Mouse (Mus musculus): ENCODE measurements around the gene Fgd4.

Fgd4 gene

DNA sequence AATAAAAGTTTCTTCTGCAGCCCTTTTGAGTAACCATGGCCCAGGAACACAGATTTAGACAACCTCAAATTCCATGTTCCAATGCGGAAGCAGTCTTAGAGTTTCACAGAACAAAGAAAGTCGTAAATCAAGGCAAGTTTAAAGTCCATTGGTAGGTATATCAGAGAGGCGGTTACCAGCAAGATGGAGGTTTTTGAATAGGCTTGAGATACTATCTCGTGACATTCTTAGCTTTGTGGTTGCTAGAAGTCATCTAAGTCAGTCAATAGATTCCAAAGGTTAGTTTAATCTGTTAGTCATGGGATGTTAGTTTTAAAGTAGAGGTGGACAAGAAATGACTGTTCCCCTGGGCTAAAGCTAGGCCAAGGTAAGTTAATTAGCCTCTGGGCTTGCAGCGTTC lies at the start of gene Fgd4:
Gene Fgd4, minus strand, starts transcription at position 89 of the 400 bp plus-strand sequence.
- no peak for DNase-seq

- no peak for DNase-seq
Observed at GRCm38 (mm10) chr16:16645148-16645547, 44.8 kb upstream of the Fgd4 start.

- DNase-seq = no peak
Observed at GRCm38 (mm10) chr16:16633730-16634129, 33.4 kb upstream of the Fgd4 start.

GRCm38 (mm10) chr16:16599586-16600401 lies 555 bp downstream of the Fgd4 start:
- DNase-seq = peak; percentile 8 to 11

- DNase-seq = no peak
Observed at GRCm38 (mm10) chr16:16596582-16596981, 3.8 kb downstream of the Fgd4 start.

DNA sequence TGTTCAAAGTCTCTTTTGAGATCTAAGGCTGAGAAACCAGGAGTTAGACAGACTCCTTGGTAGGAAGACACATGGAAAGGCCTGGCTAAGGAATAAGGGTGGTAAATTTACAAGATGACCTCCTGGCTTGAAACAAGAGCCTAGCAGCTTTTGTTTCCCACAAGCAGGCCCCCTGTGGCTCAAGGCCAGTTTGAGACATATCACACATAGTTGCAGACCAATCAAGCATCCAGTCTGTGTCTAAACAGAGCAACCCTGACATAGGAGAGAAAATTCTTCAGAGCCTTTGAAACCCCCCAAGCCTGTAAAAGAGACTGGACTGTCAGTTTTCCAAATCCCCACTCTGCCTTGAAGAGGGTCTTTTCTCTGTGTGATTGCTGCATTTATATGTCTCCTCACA lies 7.7 kb downstream of the Fgd4 start:
- no peak for DNase-seq

- DNase-seq = peak; percentile 59 to 63
Observed at GRCm38 (mm10) chr16:16584409-16585032, 15.8 kb downstream of the Fgd4 start.

GRCm38 (mm10) chr16:16576556-16576955 lies 23.8 kb downstream of the Fgd4 start:
- no peak for DNase-seq

DNA sequence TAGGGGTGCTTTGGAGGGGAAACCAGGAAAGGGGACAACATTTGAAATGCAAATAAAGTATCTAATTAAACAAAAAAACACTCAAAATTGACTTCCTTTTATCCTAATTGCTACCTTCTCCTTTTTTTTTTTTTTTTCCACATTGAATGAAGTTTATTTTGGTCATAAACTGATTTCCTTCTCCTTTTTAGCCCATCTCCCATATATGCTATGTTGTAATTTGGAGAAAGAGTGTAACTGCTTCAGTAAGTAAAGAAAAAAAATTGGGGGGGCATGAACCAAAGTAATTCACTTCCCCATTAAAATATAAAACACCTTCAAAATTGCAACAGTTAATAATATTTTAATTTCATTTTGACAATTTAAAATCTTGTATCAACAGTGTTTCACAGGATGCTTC lies 25.8 kb downstream of the Fgd4 start:
- DNase-seq = no peak

GRCm38 (mm10) chr16:16573167-16573566 lies 27.2 kb downstream of the Fgd4 start:
- no peak for DNase-seq

GRCm38 (mm10) chr16:16571356-16571755 lies 29.0 kb downstream of the Fgd4 start:
- no peak for DNase-seq

DNA sequence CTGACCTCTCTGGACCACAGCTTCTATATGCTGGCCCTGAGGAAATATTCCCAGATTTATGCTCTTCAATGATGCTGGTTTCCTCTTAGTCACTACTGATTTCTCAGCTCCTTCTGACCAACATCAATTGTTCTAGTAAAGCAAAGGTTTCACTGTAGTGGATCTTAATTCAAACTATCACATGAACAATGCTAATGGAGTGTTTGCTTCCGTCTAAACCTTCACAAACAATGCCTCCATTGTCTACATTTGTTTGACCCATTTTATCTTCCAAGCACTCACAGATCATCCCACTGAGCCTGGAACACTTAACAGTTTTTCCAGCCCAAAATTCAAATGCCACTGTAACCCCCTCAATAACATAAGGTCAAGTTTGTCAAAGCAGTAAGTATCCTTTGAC lies 33.6 kb downstream of the Fgd4 start:
- no peak for DNase-seq

GRCm38 (mm10) chr16:16566215-16566614 lies 34.1 kb downstream of the Fgd4 start:
- DNase-seq = no peak

- no peak for DNase-seq
Observed at GRCm38 (mm10) chr16:16565786-16566185, 34.6 kb downstream of the Fgd4 start.

DNA sequence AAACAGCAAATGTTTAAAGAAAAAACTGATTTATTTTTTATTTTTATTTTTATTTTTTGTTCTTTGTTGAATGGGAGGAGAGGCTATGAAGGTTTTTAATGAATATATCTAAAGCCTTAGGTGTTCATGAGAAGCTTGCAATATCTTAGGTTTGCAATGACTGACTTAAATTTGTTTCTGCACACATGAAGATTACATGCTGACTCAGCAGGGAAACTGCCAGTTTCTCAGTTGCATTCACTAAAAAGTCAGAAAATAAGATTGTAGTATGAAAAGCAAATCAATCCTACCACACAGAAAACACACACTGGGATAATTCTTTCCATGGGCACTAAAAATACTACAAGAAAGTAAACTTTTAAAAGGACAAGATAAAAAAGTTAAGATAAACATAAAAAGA lies 39.6 kb downstream of the Fgd4 start:
- DNase-seq = no peak

DNA sequence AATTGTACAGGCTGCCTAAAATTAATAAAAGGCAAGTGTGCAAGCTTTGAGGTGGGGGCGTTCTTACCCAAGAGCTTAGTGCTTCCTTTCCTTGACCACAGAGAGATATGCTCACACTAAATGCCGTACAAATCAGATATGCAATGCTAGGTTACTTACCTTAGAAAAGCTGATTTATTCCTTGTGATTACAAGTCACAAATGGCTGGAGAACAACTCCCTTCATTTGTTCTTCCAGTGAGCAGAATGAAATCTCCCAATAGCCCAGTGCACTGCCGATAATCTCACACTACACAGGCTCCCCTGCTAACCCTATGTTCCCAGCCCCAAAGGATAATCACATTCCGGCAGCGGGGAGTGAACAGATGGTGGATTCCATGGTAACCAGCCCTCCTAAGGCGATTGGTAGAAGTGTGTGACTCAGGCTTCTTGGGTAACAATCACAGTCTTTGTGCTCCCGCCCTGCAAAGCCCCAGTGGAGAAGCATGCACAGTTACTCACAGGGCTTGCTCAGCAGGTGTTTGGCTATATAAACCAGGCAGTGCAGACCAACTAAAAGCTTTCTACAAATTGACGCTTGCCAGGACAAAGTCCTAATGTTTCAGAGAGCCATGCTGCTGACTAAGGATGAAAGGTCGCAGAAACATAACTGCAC lies 40.3 kb downstream of the Fgd4 start:
- DNase-seq = no peak

DNA sequence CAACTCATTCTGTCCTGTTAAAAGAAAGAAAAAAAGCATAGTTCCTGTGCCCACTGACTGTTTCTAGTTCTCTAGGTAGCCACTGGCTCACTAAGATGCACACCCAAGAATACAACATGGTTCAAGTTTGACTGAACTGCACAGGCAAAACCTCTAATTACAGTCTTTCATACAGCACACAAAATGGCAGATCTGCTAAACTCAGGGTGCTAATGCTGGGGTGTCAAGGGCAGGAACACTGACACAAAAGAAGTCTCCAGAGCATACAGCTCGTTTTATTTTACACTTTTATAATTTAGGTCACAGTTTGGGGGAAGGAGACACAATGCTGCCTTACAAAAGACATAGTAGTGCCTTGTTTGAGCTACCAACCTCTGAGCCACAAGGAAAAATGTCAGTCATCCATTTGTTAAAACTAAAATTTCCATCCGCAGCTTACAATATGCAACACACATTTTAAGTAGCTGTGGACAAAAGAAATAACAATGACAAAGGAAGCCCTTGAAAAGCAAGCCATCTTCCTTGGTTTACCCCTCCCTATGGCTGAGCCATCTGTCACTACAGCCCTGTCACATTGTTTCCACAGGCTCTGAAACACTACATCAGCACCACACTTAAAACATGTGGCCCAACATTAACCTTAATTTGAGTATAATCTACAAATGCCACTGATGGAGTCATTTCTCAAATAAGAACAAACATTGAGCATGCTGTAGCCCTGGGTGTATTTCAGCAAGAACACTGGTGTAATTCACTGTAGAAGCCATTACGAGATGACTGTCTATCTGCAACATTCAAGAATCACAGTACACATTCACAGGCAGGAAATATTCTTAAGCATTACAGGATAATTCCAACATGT lies 41.1 kb downstream of the Fgd4 start:
- no peak for DNase-seq

DNA sequence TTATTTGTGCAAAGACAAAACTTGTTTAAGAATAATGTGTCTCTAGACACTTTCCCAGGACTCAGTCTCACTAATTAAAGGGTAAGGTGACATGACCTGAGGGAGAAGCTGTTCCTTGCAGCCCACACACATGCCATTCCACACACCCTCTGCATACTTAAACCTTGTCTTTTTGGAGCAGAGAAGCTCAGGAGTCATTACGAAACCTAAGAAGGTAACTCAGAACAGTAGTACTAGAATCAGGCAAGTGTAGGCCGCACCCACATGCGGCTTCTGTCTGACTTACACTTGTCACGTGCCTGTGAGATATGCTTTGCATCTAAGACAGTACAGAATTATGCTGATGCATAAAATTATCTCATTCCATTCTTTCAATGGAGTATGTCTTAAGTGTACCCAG lies 42.6 kb downstream of the Fgd4 start:
- no peak for DNase-seq

GRCm38 (mm10) chr16:16554098-16554497 lies 46.3 kb downstream of the Fgd4 start:
- DNase-seq = no peak

GRCm38 (mm10) chr16:16552197-16552596 lies 48.2 kb downstream of the Fgd4 start:
- DNase-seq = no peak

DNA sequence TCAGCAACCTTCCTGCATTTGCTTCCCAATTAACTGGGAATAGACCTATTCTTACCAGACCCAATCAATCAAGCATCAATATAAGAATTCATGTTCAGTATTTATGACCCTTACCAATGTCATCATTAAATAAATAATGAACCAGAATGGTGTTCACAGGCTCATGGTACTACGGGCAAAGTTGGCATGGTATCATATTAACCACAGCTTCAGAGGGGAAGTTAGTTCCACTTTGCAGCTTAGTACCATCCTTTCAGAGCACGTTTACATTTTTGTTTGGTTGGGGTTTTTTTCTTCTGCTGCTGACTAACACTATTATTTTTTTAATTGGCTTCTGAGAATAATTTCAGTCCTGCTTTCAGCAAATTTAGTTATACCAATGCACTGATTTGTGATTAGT lies 51.2 kb downstream of the Fgd4 start:
- DNase-seq = no peak

DNA sequence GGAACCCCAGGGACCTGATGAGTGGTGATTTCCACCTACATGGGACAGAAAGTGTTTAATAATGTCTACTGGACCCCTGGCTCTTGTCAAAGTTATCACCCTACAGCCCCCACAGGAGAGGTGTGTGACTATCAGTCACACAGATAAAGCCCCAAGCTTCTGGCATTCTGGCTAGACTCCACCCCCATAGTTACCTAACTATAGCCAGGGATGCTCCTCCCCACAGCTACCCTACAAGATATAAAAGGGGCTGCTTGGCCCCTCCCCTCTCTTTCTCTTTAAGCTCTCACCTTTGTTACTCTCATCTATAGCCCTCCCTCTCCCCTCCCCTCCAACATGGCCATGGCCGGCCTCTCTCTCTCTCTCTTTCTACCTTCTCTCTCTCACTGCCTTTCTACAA lies 53.7 kb downstream of the Fgd4 start:
- no peak for DNase-seq

DNA sequence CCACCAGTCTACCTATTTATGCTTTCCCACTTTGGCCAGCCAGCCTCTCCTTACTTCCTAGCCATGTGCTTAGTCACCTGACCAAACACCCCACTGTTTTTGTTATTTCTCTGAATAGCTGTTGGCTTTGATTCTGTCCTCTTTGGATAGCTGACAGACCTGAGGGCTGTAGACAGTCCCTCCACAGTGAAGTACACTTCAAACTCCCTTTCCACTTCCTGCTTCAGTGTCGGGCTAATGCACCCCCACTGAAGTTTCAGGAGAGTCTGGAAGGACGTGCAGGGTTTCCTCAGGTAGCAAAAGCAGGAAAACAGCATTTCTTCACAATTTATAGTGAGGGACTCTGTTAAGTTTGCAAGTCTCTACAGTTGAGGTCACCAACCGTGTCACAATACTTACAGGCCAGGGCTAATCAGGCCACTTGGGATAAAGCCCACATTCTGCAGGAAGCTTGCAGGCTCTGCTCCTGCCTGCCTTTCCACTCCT lies 57.4 kb downstream of the Fgd4 start:
- DNase-seq = no peak

Measured in B cell, adult 2 months (primary cell).